Mouse (Mus musculus) cortical plate, adult 2 months (tissue): ENCODE data around the gene Tnfrsf21.

Source experiments
- CTCF ChIP-seq: fragments of 200-500 bp; IDR thresholded peaks from 2 replicates; pipeline ENCODE4 v1.5.1; 2011; ENCODE audit warnings: mild to moderate bottlenecking, control low read depth, low read length; ENCODE audit not compliant: insufficient read depth; ENCODE audit errors: extremely low read depth
- POLR2A ChIP-seq: fragments of 200-500 bp; IDR thresholded peaks from 2 replicates; pipeline ENCODE4 v1.6.1; 2011; ENCODE audit warnings: mild to moderate bottlenecking, low read length, control low read depth; ENCODE audit not compliant: insufficient read depth; ENCODE audit errors: extremely low read depth

DNA sequence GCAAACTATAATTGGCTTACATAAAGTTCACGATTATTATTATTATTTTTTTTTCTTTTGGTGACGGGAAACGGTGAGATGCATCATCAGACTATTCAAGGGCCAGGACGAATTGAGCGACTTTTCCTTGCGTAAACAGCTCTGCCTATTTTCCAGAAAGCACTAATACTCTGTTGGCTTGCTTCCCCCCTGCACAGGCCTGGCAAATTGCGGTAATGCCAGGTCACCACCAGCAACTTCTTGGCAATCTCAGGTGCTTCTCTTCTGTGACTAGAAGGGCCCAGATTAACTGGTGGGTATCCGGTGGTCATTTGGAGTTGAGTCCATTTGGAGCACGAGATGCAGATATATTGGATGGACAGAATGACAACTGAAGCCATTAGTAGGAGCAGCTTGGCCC is 5.7 kb downstream of the Tnfrsf21 start:
- TF ChIP-seq CTCF (no peak), POLR2A (no peak)
